Mouse (Mus musculus) olfactory bulb, adult 2 months (tissue): ENCODE results near the gene Ctsf. TPM values are rescaled to one million over a fixed set of nuclear protein-coding genes. Genes with fewer than 3 reads are reported as not detected.
"Not testable (repeated sequence)": the region's sequence is repeated elsewhere in the genome, so short reads cannot be mapped to it uniquely, and the experiment has no call there.

Experiments used
- H3K27ac ChIP-seq: fragments of 200-500 bp; 2 replicates; pipeline ENCODE4 v1.5.1; 2012; ENCODE audit warnings: low read depth, low read length; ENCODE audit not compliant: insufficient read depth
- H3K4me1 ChIP-seq: fragments of 200-500 bp; 2 replicates; pipeline ENCODE4 v1.6.1; 2012; ENCODE audit warnings: low read length; ENCODE audit not compliant: control insufficient read depth, insufficient read depth
- H3K4me3 ChIP-seq: fragments of 200-500 bp; 2 replicates; pipeline ENCODE4 v1.5.1; 2012; ENCODE audit warnings: mild to moderate bottlenecking, low read depth, low read length, moderate library complexity; ENCODE audit not compliant: insufficient read depth
- CTCF ChIP-seq: fragments of 200-500 bp; IDR thresholded peaks from 2 replicates; pipeline ENCODE4 v1.5.1; 2012; ENCODE audit warnings: low read depth, mild to moderate bottlenecking, low read length, moderate library complexity; ENCODE audit not compliant: insufficient read depth
- POLR2A ChIP-seq: fragments of 200-500 bp; IDR thresholded peaks from 2 replicates; pipeline ENCODE4 v1.6.1; 2012; ENCODE audit warnings: mild to moderate bottlenecking, low read depth, low read length, moderate library complexity; ENCODE audit not compliant: insufficient read depth
- WGBS: fragments of 180-500 bp; shearing (Covaris S2); methylation state at CpG from one replicate; pipeline ENCODE4 v1.1.7; 2018; 5-methylcytosine and 5-hydroxymethylcytosine counted together
- polyA plus RNA-seq: library from polyadenylated mRNA; stranded (reverse); fragments of >200 nt; gene quantifications from 2 replicates; pipeline ENCODE4 v1.2.4, GENCODE M21; 2012; ENCODE audit warnings: low replicate concordance; ENCODE audit not compliant: missing spikeins, insufficient read depth, insufficient read length

Ctsf gene
- not detected in 2 replicates for polyA plus RNA-seq

- Histone ChIP-seq H3K27ac (peak within 1 kb of the TSS; percentile 73), H3K4me1 (peaks cover 17% of the 10 kb centered on the region), H3K4me3 (peak within 1 kb of the TSS; percentile 67)
- 2% methylated on average over 45 of the region's 45 CpGs for WGBS
- TF ChIP-seq CTCF (no peak), POLR2A (peak; percentile 61)
Measured at GRCm38 (mm10) chr19:4854552-4855469, at the start of gene Ctsf. Gene Ctsf (plus strand): TSS chr19:4855130.

- Histone ChIP-seq H3K4me1 (0 out of 2 replicates have a peak, but pooled peaks cover 2% of the 10 kb centered on the region), H3K4me3 (peak overlapping the region; percentile 80), H3K27ac (no peak overlapping the region)
- 1% methylated on average over 14 of the region's 14 CpGs for WGBS
- TF ChIP-seq CTCF (no peak), POLR2A (no peak)
Measured at GRCm38 (mm10) chr19:4810309-4810708, 44.6 kb upstream of the Ctsf start.

GRCm38 (mm10) chr19:4810746-4811062 is 44.2 kb upstream of the Ctsf start:
- Histone ChIP-seq H3K27ac (peak overlapping the region; percentile 96; the same call in 1 of the 2 replicates), H3K4me1 (0 out of 2 replicates have a peak, but pooled peaks cover 2% of the 10 kb centered on the region), H3K4me3 (peak overlapping the region; percentile 80)
- TF ChIP-seq POLR2A, result no peak
- under 1% methylated on average over 17 of the region's 17 CpGs for WGBS

GRCm38 (mm10) chr19:4811063-4811908 is 43.6 kb upstream of the Ctsf start, which contains the start of the genes Gm21992 and Rbm14:
Gene Gm21992 (minus strand): TSS chr19:4811612.
Gene Rbm14 (minus strand): TSS chr19:4811634.
- Histone ChIP-seq H3K4me1 (0 out of 2 replicates have a peak, but pooled peaks cover 2% of the 10 kb centered on the region), H3K4me3 (peak within 1 kb of the TSS; percentile 80), H3K27ac (peak within 1 kb of the TSS; percentile 96)
- WGBS, result under 1% methylated on average over 83 of the region's 83 CpGs
- TF ChIP-seq POLR2A (peak; percentile 99), CTCF (no peak)

GRCm38 (mm10) chr19:4811909-4812242 is 43.1 kb upstream of the Ctsf start:
- 2% methylated on average over 12 of the region's 12 CpGs for WGBS
- Histone ChIP-seq H3K4me3 (peak overlapping the region; percentile 65), H3K4me1 (0 out of 2 replicates have a peak, but pooled peaks cover 2% of the 10 kb centered on the region), H3K27ac (peak overlapping the region; percentile 76)
- TF ChIP-seq CTCF, result no peak

DNA sequence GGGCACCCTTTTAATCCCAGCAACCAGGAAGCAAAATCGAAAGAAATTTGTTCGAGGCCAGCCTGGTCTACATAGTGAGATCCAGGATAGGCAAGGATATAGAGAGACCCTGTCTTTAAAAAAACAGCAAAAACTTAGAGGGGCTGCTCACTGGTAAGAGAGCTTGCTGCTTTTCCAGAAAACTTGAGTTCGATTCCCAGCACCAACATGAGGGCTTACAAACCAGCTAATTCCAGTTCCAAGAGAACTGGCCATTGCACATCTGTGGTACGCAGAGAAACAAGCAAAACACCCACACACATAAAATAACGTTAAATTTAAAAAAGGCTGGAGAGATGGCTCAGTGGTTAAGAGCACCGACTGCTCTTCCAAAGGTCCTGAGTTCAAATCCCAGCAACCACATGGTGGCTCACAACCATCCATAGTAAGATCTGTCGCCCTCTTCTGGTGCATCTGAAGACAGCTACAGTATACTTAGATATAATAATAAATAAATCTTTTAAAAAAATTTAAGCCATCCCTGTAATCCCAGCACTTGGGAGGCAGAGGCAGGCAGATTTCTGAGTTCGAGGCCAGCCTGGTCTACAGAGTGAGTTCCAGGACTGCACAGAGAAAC is 42.5 kb upstream of the Ctsf start:
- H3K4me3 ChIP-seq, H3K27ac ChIP-seq: not testable (repeated sequence)
- WGBS, result 77% methylated on average over 8 of the region's 8 CpGs

DNA sequence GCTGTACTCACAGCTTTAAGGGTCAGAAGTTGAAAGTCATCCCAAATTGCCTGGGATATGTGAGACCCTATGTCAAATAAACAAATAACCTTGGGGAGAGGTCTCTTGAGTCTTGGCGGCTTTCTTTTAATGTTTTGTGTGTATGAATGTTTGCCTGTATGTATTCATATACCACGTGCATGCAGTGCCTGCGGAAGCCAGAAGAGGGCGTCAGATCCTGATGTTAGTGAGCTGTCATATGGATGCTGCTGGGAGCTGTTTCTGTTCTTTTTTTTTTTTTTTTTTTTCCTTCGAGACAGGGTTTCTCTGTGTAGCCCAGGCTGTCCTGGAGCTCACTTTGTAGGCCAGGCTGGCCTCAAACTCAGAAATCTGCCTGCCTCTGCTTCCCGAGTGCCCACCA is 41.9 kb upstream of the Ctsf start:
- TF ChIP-seq POLR2A (no peak), CTCF (no peak)
- Histone ChIP-seq H3K4me3 (no peak overlapping the region), H3K27ac (no peak overlapping the region), H3K4me1 (0 out of 2 replicates have a peak, but pooled peaks cover 2% of the 10 kb centered on the region)
- WGBS, result 77% methylated on average over 6 of the region's 6 CpGs

More for the DNA sequence above, 42.5 kb upstream of the Ctsf start:
- not testable (repeated sequence) for H3K4me1 ChIP-seq

- WGBS, result 63% methylated on average over 1 of the region's 1 CpGs
- Histone ChIP-seq H3K4me1 (no peaks in the 10 kb centered on the region), H3K4me3 (no peak overlapping the region), H3K27ac (no peak overlapping the region)
- no peak for TF ChIP-seq POLR2A
- TF ChIP-seq CTCF, result no peak
Measured at GRCm38 (mm10) chr19:4817182-4817835, 37.6 kb upstream of the Ctsf start.
